Comparison of ENCODE assay signal across 31 mouse cellular contexts in genomic region chr2:78999410-78999809, GRCm38 (mm10).
"Had no signal": no experiment of that assay in that cellular context is flagged by ENCODE, and none has a peak within 500 bp of the region (broad histone marks: within the 10 kb centered on the region; RNA-seq: fewer than 3 reads in every experiment).

No protein-coding gene starts in this region.

- H3K9me3 ChIP-seq: limb, embryonic 10.5 days; limb, embryonic 12.5 days; limb, embryonic 13.5 days; limb, embryonic 15.5 days; liver, embryonic 12.5 days; liver, embryonic 13.5 days; liver, embryonic 15.5 days; lung, embryonic 15.5 days; megakaryocyte, embryonic 14.5 days; midbrain, embryonic 10.5 days; midbrain, embryonic 12.5 days; midbrain, embryonic 13.5 days; midbrain, embryonic 15.5 days had no signal

- H3K4me3 ChIP-seq: limb, embryonic 10.5 days; limb, embryonic 12.5 days; limb, embryonic 13.5 days; limb, embryonic 15.5 days; liver, embryonic 12.5 days; liver, embryonic 13.5 days; liver, embryonic 15.5 days; lung, embryonic 15.5 days; megakaryocyte, embryonic 14.5 days; midbrain, embryonic 10.5 days; midbrain, embryonic 12.5 days; midbrain, embryonic 13.5 days; midbrain, embryonic 15.5 days; myocyte had no signal

- H3K4me2 ChIP-seq: limb, embryonic 12.5 days; limb, embryonic 13.5 days; limb, embryonic 15.5 days; liver, embryonic 11.5 days; liver, embryonic 12.5 days; liver, embryonic 13.5 days; liver, embryonic 15.5 days; lung, embryonic 14.5 days; lung, embryonic 15.5 days; midbrain, embryonic 11.5 days; midbrain, embryonic 12.5 days; midbrain, embryonic 13.5 days; midbrain, embryonic 15.5 days had no signal

- DNase-seq: left cerebral cortex, postnatal 4 days; liver; liver, embryonic 13.5 days; liver, postnatal 0 days; lung, adult 18-20 months; lung, adult 2 months; lung, embryonic 14.5 days; lung, postnatal 10 days; lung, postnatal 14 days; lung, postnatal 36 days; lung, postnatal 4 days; midbrain, embryonic 14.5 days had no signal

- H3K27me3 ChIP-seq: limb, embryonic 12.5 days; limb, embryonic 13.5 days; limb, embryonic 15.5 days; liver, embryonic 12.5 days; liver, embryonic 13.5 days; liver, embryonic 15.5 days; lung, embryonic 15.5 days; megakaryocyte, embryonic 14.5 days; midbrain, embryonic 12.5 days; midbrain, embryonic 13.5 days; midbrain, embryonic 15.5 days had no signal

- ATAC-seq: liver, embryonic 12.5 days; liver, postnatal 0 days; lung, postnatal 0 days; midbrain, embryonic 13.5 days; midbrain, embryonic 15.5 days; midbrain, embryonic 16.5 days had no signal

- H3K4me1 ChIP-seq: limb, embryonic 15.5 days; liver, embryonic 13.5 days; liver, embryonic 15.5 days; lung, embryonic 15.5 days; midbrain, embryonic 12.5 days; midbrain, embryonic 13.5 days; midbrain, embryonic 15.5 days had no signal

- H3K9ac ChIP-seq: limb, embryonic 12.5 days; limb, embryonic 13.5 days; limb, embryonic 15.5 days; liver, embryonic 12.5 days; liver, embryonic 13.5 days; liver, embryonic 14.5 days; liver, embryonic 15.5 days; liver, postnatal 0 days; lung, embryonic 14.5 days; lung, embryonic 15.5 days; midbrain, embryonic 12.5 days; midbrain, embryonic 13.5 days; midbrain, embryonic 15.5 days had no signal

- H3K27ac ChIP-seq: limb, embryonic 10.5 days; limb, embryonic 12.5 days; limb, embryonic 13.5 days; limb, embryonic 15.5 days; liver, embryonic 12.5 days; liver, embryonic 13.5 days; liver, embryonic 14.5 days; liver, embryonic 15.5 days; lung, embryonic 15.5 days; macrophage; midbrain, embryonic 10.5 days; midbrain, embryonic 12.5 days; midbrain, embryonic 13.5 days; midbrain, embryonic 15.5 days had no signal

- H3K36me3 ChIP-seq: limb, embryonic 10.5 days; limb, embryonic 12.5 days; limb, embryonic 13.5 days; limb, embryonic 15.5 days; liver, embryonic 12.5 days; liver, embryonic 13.5 days; liver, embryonic 15.5 days; lung, embryonic 15.5 days; midbrain, embryonic 10.5 days; midbrain, embryonic 12.5 days; midbrain, embryonic 13.5 days; midbrain, embryonic 15.5 days had no signal
